Mouse (Mus musculus) limb, embryonic 11.5 days (tissue): ENCODE data around the gene Nrsn1. TPM values are rescaled to one million over a fixed set of nuclear protein-coding genes. Genes with fewer than 3 reads are reported as not detected.
"Not testable (repeated sequence)": the region's sequence is repeated elsewhere in the genome, so short reads cannot be mapped to it uniquely, and the experiment has no call there.

ENCODE experiments used
- ATAC-seq: fragments of 200-750 bp; cut with Nextera tagmentation; 2 replicates; pipeline ENCODE4 v1.8.0; 2017; ENCODE audit warnings: low read depth; ENCODE audit not compliant: insufficient number of reproducible peaks, low FRiP score, low TSS enrichment
- DNase-seq: peaks from one replicate; pipeline ENCODE4 v3.0.0-alpha.2; 2015; ENCODE audit warnings: low spot score
- H3K27ac ChIP-seq: fragments of 300-500 bp; sonication (generic); replicated peaks from 2 replicates; pipeline ENCODE4 v1.5.1; 2014; ENCODE audit warnings: low read depth, mild to moderate bottlenecking, low read length
- H3K27me3 ChIP-seq: fragments of 300-500 bp; sonication (generic); 2 replicates; pipeline ENCODE4 v1.6.1; 2014; ENCODE audit warnings: mild to moderate bottlenecking, low read length, mixed read lengths; ENCODE audit not compliant: control insufficient read depth, insufficient read depth
- H3K36me3 ChIP-seq: fragments of 300-500 bp; sonication (generic); 2 replicates; pipeline ENCODE4 v1.6.1; 2014; ENCODE audit warnings: mild to moderate bottlenecking, low read length, moderate library complexity, mixed read lengths; ENCODE audit not compliant: control insufficient read depth, insufficient read depth
- H3K4me1 ChIP-seq: fragments of 300-500 bp; sonication (generic); 2 replicates; pipeline ENCODE4 v1.6.1; 2014; ENCODE audit warnings: low read length, mixed read lengths; ENCODE audit not compliant: control insufficient read depth, insufficient read depth
- H3K4me2 ChIP-seq: fragments of 300-500 bp; sonication (generic); 2 replicates; pipeline ENCODE4 v1.6.1; 2014; ENCODE audit warnings: low read depth, mild to moderate bottlenecking, moderate library complexity; ENCODE audit not compliant: severe bottlenecking
- H3K4me3 ChIP-seq: fragments of 300-500 bp; sonication (generic); 2 replicates; pipeline ENCODE4 v1.5.1; 2014; ENCODE audit warnings: low read depth, low read length
- H3K9ac ChIP-seq: fragments of 300-500 bp; sonication (generic); 2 replicates; pipeline ENCODE4 v1.6.1; 2014; ENCODE audit warnings: mild to moderate bottlenecking, low read length
- H3K9me3 ChIP-seq: fragments of 300-500 bp; sonication (generic); 2 replicates; pipeline ENCODE4 v1.6.1; 2016; ENCODE audit warnings: low read length; ENCODE audit not compliant: control insufficient read depth
- WGBS: fragments of 180-500 bp; shearing (Covaris S2); extraction: QIAGEN DNeasy Blood & Tissue Kit; methylation state at CpG from one replicate; pipeline ENCODE4 v1.1.7; 2014; 5-methylcytosine and 5-hydroxymethylcytosine counted together
- polyA plus RNA-seq: library from polyadenylated mRNA; unstranded; fragments of >200 nt; fragmentation: Nextera tagmentation; extraction: Ambion mirVana; gene quantifications from 2 replicates; pipeline ENCODE4 v1.2.1, GENCODE M21; 2014

Gene Nrsn1
- 0.73 and 1.0 TPM in 2 replicates for polyA plus RNA-seq

GRCm38 (mm10) chr13:25270402-25270801, at the start of gene Nrsn1:
Nrsn1 (minus strand) TSS chr13:25270502.
- H3K27ac ChIP-seq, H3K27me3 ChIP-seq, H3K4me1 ChIP-seq, H3K9ac ChIP-seq, ATAC-seq, H3K36me3 ChIP-seq, H3K9me3 ChIP-seq, DNase-seq: not testable (repeated sequence)
- H3K4me3 ChIP-seq = peak within 1 kb of the TSS; percentile 29
- 70% methylated on average over 2 of the region's 2 CpGs for WGBS
- peak within 1 kb of the TSS; percentile 70 for H3K4me2 ChIP-seq

GRCm38 (mm10) chr13:25312059-25312458, 41.8 kb upstream of the Nrsn1 start:
- WGBS = 82% methylated on average over 2 of the region's 2 CpGs
- no peaks in the 10 kb centered on the region for H3K27me3 ChIP-seq
- H3K4me1 ChIP-seq = no peaks in the 10 kb centered on the region
- no peaks in the 10 kb centered on the region for H3K36me3 ChIP-seq
- no peak overlapping the region for H3K9ac ChIP-seq
- no peak for ATAC-seq
- no peak overlapping the region for H3K4me2 ChIP-seq
- no peaks in the 10 kb centered on the region for H3K9me3 ChIP-seq
- H3K4me3 ChIP-seq = no peak overlapping the region
- DNase-seq = no peak
- no peak overlapping the region for H3K27ac ChIP-seq

- Histone ChIP-seq H3K4me2 (no peak overlapping the region), H3K9me3 (no peaks in the 10 kb centered on the region), H3K9ac (no peak overlapping the region), H3K4me1 (no peaks in the 10 kb centered on the region), H3K36me3 (no peaks in the 10 kb centered on the region), H3K27ac (no peak overlapping the region), H3K27me3 (no peaks in the 10 kb centered on the region), H3K4me3 (no peak overlapping the region)
- no peak for DNase-seq
- ATAC-seq = no peak
Observed at GRCm38 (mm10) chr13:25310068-25310467, 39.8 kb upstream of the Nrsn1 start.

- H3K4me1 ChIP-seq = no peaks in the 10 kb centered on the region
- H3K9ac ChIP-seq = no peak overlapping the region
- H3K27me3 ChIP-seq = no peaks in the 10 kb centered on the region
- ATAC-seq (no peak), DNase-seq (no peak)
- H3K36me3 ChIP-seq = no peaks in the 10 kb centered on the region
- no peak overlapping the region for H3K4me2 ChIP-seq
- H3K4me3 ChIP-seq = no peak overlapping the region
- H3K27ac ChIP-seq = no peak overlapping the region
- 93% methylated on average over 1 of the region's 1 CpGs for WGBS
- no peaks in the 10 kb centered on the region for H3K9me3 ChIP-seq
Observed at GRCm38 (mm10) chr13:25288736-25289135, 18.4 kb upstream of the Nrsn1 start.

GRCm38 (mm10) chr13:25274934-25275565, 4.7 kb upstream of the Nrsn1 start:
- ATAC-seq = no peak
- no peak for DNase-seq
- H3K27ac ChIP-seq = no peak overlapping the region
- H3K27me3 ChIP-seq = no peaks in the 10 kb centered on the region
- no peaks in the 10 kb centered on the region for H3K4me1 ChIP-seq
- WGBS = 47% methylated on average over 5 of the region's 5 CpGs
- H3K4me2 ChIP-seq = no peak overlapping the region
- no peak overlapping the region for H3K4me3 ChIP-seq
- no peak overlapping the region for H3K9ac ChIP-seq
- H3K36me3 ChIP-seq = no peaks in the 10 kb centered on the region
- no peaks in the 10 kb centered on the region for H3K9me3 ChIP-seq

- Histone ChIP-seq H3K9me3 (no peaks in the 10 kb centered on the region), H3K4me1 (0 out of 2 replicates have a peak, but pooled peaks cover 3% of the 10 kb centered on the region), H3K36me3 (no peaks in the 10 kb centered on the region), H3K4me3 (no peak overlapping the region), H3K9ac (no peak overlapping the region), H3K27ac (no peak overlapping the region), H3K27me3 (no peaks in the 10 kb centered on the region), H3K4me2 (no peak overlapping the region)
- ATAC-seq (no peak), DNase-seq (no peak)
- WGBS = 58% methylated on average over 4 of the region's 4 CpGs
Observed at GRCm38 (mm10) chr13:25272189-25272588, 1.9 kb upstream of the Nrsn1 start.

- H3K27ac ChIP-seq = no peak overlapping the region
Observed at GRCm38 (mm10) chr13:25269569-25270268, 583 bp downstream of the Nrsn1 start.

GRCm38 (mm10) chr13:25269039-25269438, 1.3 kb downstream of the Nrsn1 start:
- no peaks in the 10 kb centered on the region for H3K36me3 ChIP-seq
- H3K4me2 ChIP-seq = no peak overlapping the region
- H3K27ac ChIP-seq = no peak overlapping the region
- DNase-seq (peak; percentile 89), ATAC-seq (no peak; the same call in 1 of the 2 replicates)
- H3K9me3 ChIP-seq = no peaks in the 10 kb centered on the region
- no peak overlapping the region for H3K4me3 ChIP-seq
- no peak overlapping the region for H3K9ac ChIP-seq
- 0 out of 2 replicates have a peak, but pooled peaks cover 3% of the 10 kb centered on the region for H3K4me1 ChIP-seq
- no peaks in the 10 kb centered on the region for H3K27me3 ChIP-seq
- WGBS = 15% methylated on average over 2 of the region's 2 CpGs

More at GRCm38 (mm10) chr13:25269569-25270268, 583 bp downstream of the Nrsn1 start:
- no peaks in the 10 kb centered on the region for H3K36me3 ChIP-seq
- H3K9ac ChIP-seq = no peak overlapping the region
- DNase-seq = peak; percentile 68
- 3% methylated on average over 39 of the region's 42 CpGs for WGBS
- peak overlapping the region; percentile 29 for H3K4me3 ChIP-seq
- H3K4me2 ChIP-seq = peak overlapping the region; percentile 70
- 0 out of 2 replicates have a peak, but pooled peaks cover 3% of the 10 kb centered on the region for H3K4me1 ChIP-seq
- peak; percentile 72 for ATAC-seq
- no peaks in the 10 kb centered on the region for H3K27me3 ChIP-seq
- no peaks in the 10 kb centered on the region for H3K9me3 ChIP-seq
